Mouse (Mus musculus) G1E (cell line): Measurements from ENCODE around the gene Aarsd1. TPM values are rescaled to one million over a fixed set of nuclear protein-coding genes. Genes with fewer than 3 reads are reported as not detected.
"Not testable (repeated sequence)": the region's sequence is repeated elsewhere in the genome, so short reads cannot be mapped to it uniquely, and the experiment has no call there.

Experiments
- ATAC-seq: 2 replicates; pipeline ENCODE4 v1.8.0; 2016; ENCODE audit warnings: mild to moderate bottlenecking; ENCODE audit not compliant: insufficient number of reproducible peaks, poor library complexity, low FRiP score, severe bottlenecking; ENCODE audit errors: extremely low read depth
- DNase-seq: peaks from one replicate; pipeline ENCODE4 v3.0.0; 2012; ENCODE audit warnings: low spot score
- H3K27me3 ChIP-seq: 2 replicates; pipeline ENCODE4 v1.6.1; 2012; ENCODE audit warnings: mild to moderate bottlenecking, low read length, inconsistent platforms; ENCODE audit not compliant: insufficient read depth
- H3K36me3 ChIP-seq: replicated peaks from 2 replicates; pipeline ENCODE3; 2012; ENCODE audit warnings: mild to moderate bottlenecking, inconsistent platforms
- H3K4me1 ChIP-seq: 2 replicates; pipeline ENCODE4 v1.6.1; 2012; ENCODE audit warnings: low read depth, low read length, inconsistent platforms, mixed read lengths; ENCODE audit not compliant: insufficient read depth
- H3K4me3 ChIP-seq: 2 replicates; pipeline ENCODE4 v1.5.1; 2012; ENCODE audit warnings: low read depth, mild to moderate bottlenecking, inconsistent platforms, low read length, moderate library complexity, mixed read lengths
- H3K9me3 ChIP-seq: replicated peaks from 2 replicates; pipeline ENCODE4 v1.6.1; 2012; ENCODE audit warnings: inconsistent platforms
- CTCF ChIP-seq: IDR thresholded peaks from 2 replicates; pipeline ENCODE4 v1.5.1; 2012; ENCODE audit warnings: low read depth, low read length, inconsistent platforms, mixed read lengths
- GATA1 ChIP-seq: IDR thresholded peaks from 2 replicates; pipeline ENCODE4 v1.6.1; 2012; ENCODE audit warnings: borderline replicate concordance, low read length, inconsistent platforms, mixed read lengths
- GATA2 ChIP-seq: IDR thresholded peaks from 2 replicates; pipeline ENCODE4 v1.6.1; 2012; ENCODE audit warnings: low read depth, low read length, inconsistent platforms, borderline replicate concordance
- POLR2AphosphoS5 ChIP-seq: IDR thresholded peaks from 2 replicates; pipeline ENCODE4 v1.6.1; 2012; ENCODE audit warnings: low read depth, low read length, inconsistent platforms; ENCODE audit not compliant: insufficient replicate concordance
- TAL1 ChIP-seq: conservative IDR thresholded peaks from 2 replicates; pipeline ENCODE4 v1.6.1; 2012; ENCODE audit warnings: low read depth, low read length, inconsistent platforms, mixed read lengths
- polyA plus RNA-seq: library from polyadenylated mRNA; stranded (reverse); fragments of >175 nt; gene quantifications from 2 replicates; pipeline ENCODE4 v1.2.3, GENCODE M21; 2012
- total RNA-seq, 2 experiments: library from RNA; stranded (forward) in 1 of 2; stranded (reverse) in 1 of 2; fragments of 200-1000 nt in 1 of 2; fragments of >200 nt in 1 of 2; fragmentation: Nextera tagmentation in 1 of 2; gene quantifications; 2 replicates each; pipeline ENCODE4 v1.2.3; 2014 to 2017

Aarsd1 gene
- total and polyA plus RNA-seq, 3 experiments: 47.0 to 67.7 (median 55.8) TPM

GRCm38 (mm10) chr11:101454702-101455101 lies 37.3 kb upstream of the Aarsd1 start:
- no peaks in the 10 kb centered on the region for H3K27me3 ChIP-seq
- TF ChIP-seq CTCF: no peak
- no peak for TF ChIP-seq POLR2AphosphoS5
- no peak for TF ChIP-seq GATA1
- no peak for TF ChIP-seq GATA2
- TF ChIP-seq TAL1: no peak
- peaks cover 78% of the 10 kb centered on the region for H3K36me3 ChIP-seq
- H3K9me3 ChIP-seq: no peaks in the 10 kb centered on the region
- peaks cover 87% of the 10 kb centered on the region for H3K4me1 ChIP-seq
- ATAC-seq (no peak), DNase-seq (no peak)
- no peak overlapping the region for H3K4me3 ChIP-seq

- peak overlapping the region; percentile 61; the same call in 1 of the 2 replicates for H3K4me3 ChIP-seq
- DNase-seq (no peak), ATAC-seq (no peak)
- H3K27me3 ChIP-seq: no peaks in the 10 kb centered on the region
- H3K36me3 ChIP-seq: peaks cover 56% of the 10 kb centered on the region
- TF ChIP-seq GATA2: no peak
- no peak for TF ChIP-seq GATA1
- TF ChIP-seq TAL1: no peak
- no peak for TF ChIP-seq POLR2AphosphoS5
- TF ChIP-seq CTCF: no peak
- peaks cover 82% of the 10 kb centered on the region for H3K4me1 ChIP-seq
- H3K9me3 ChIP-seq: no peaks in the 10 kb centered on the region
These were observed 34.8 kb upstream of the Aarsd1 start for GRCm38 (mm10) chr11:101452093-101452774.

GRCm38 (mm10) chr11:101451536-101451935 lies 34.1 kb upstream of the Aarsd1 start:
- Histone ChIP-seq H3K4me1 (peaks cover 76% of the 10 kb centered on the region), H3K36me3 (peaks cover 49% of the 10 kb centered on the region), H3K4me3 (peak overlapping the region; percentile 61; the same call in 1 of the 2 replicates), H3K9me3 (no peaks in the 10 kb centered on the region), H3K27me3 (no peaks in the 10 kb centered on the region)
- DNase-seq (no peak), ATAC-seq (no peak)
- TF ChIP-seq POLR2AphosphoS5 (no peak), GATA1 (no peak), GATA2 (no peak), TAL1 (no peak), CTCF (no peak)

- Histone ChIP-seq H3K36me3 (peaks cover 47% of the 10 kb centered on the region), H3K27me3 (no peaks in the 10 kb centered on the region), H3K4me1 (peaks cover 71% of the 10 kb centered on the region), H3K4me3 (no peak overlapping the region), H3K9me3 (no peaks in the 10 kb centered on the region)
- no peak for ATAC-seq
- TF ChIP-seq POLR2AphosphoS5 (no peak), CTCF (no peak), TAL1 (no peak), GATA2 (no peak), GATA1 (no peak)
- DNase-seq: no peak
These were observed 33.0 kb upstream of the Aarsd1 start for GRCm38 (mm10) chr11:101450394-101450793.

DNA sequence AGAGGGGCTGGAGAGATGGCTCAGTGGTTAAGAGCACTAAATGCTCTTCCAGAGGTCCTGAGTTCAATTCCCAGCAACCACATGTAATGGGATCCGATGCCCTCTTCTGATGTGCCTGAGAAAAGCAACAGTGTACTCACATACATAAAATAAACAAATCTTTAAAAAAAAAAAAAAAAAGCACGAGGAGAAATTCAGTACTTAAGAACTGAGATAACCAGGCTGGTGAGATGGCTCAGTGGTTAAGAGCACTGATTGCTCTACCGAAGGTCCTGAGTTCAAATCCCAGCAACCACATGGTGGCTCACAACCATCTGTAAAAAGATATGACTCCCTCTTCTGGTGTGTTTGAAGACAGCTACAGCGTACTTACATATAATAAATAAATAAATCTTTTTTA lies 32.2 kb upstream of the Aarsd1 start:
- ATAC-seq, H3K27me3 ChIP-seq, DNase-seq, H3K9me3 ChIP-seq: not testable (repeated sequence)
- peaks cover 47% of the 10 kb centered on the region for H3K36me3 ChIP-seq
- peaks cover 70% of the 10 kb centered on the region for H3K4me1 ChIP-seq
- H3K4me3 ChIP-seq: peak overlapping the region; percentile 77; the same call in 1 of the 2 replicates

DNA sequence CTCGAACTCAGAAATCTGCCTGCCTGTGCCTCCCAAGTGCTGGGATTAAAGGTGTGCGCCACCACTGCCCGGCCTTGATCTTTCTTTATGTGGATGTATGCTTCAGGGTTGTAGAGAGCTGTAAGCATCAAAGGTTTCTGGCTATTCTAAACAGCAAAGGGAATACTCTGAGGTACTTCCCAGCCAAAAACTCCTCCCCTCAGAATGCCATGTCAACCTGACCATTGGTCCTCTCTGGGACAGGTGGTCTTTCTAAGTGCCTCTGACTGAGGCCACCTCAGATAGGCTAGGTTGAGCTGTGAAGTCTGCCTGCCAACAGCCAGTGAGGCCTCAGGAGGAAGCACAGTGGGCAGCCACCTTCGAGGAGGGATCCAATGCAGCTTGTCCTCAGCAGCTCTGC lies 31.5 kb upstream of the Aarsd1 start:
- ATAC-seq: 0 out of 2 replicates have a peak, but pooled peaks have one; percentile 10
- no peak for TF ChIP-seq POLR2AphosphoS5
- no peak for TF ChIP-seq GATA1
- TF ChIP-seq CTCF: no peak
- no peak for TF ChIP-seq GATA2
- TF ChIP-seq TAL1: no peak

More for the DNA sequence above, 31.5 kb upstream of the Aarsd1 start:
- peaks cover 71% of the 10 kb centered on the region for H3K4me1 ChIP-seq
- H3K36me3 ChIP-seq: peaks cover 49% of the 10 kb centered on the region
- H3K4me3 ChIP-seq: peak overlapping the region; percentile 77
- no peaks in the 10 kb centered on the region for H3K27me3 ChIP-seq
- H3K9me3 ChIP-seq: no peaks in the 10 kb centered on the region
- DNase-seq: no peak
